Mouse (Mus musculus) liver, postnatal 0 days (tissue): ENCODE results near the gene Hnrnpul2. TPM values are rescaled to one million over a fixed set of nuclear protein-coding genes. Genes with fewer than 3 reads are reported as not detected.
A peak's percentile ranks its signal among the peaks of the same experiment; 100 is the strongest.

ENCODE experiments used
- ATAC-seq: fragments of 200-750 bp; cut with Nextera tagmentation; 2 replicates; pipeline ENCODE4 v1.8.0; 2017; ENCODE audit warnings: mild to moderate bottlenecking, moderate library complexity
- DNase-seq: peaks from one replicate; pipeline ENCODE4 v3.0.0-alpha.2; 2016
- H3K27ac ChIP-seq: fragments of 300-500 bp; sonication (generic); 2 replicates; pipeline ENCODE4 v1.5.1; 2014; ENCODE audit warnings: antibody characterized with exemption, moderate library complexity, mild to moderate bottlenecking, low read depth
- H3K27me3 ChIP-seq: fragments of 300-500 bp; sonication (generic); 2 replicates; pipeline ENCODE4 v1.6.1; 2014; ENCODE audit warnings: low read length, control low read depth, mixed read lengths; ENCODE audit not compliant: insufficient read depth
- H3K36me3 ChIP-seq: fragments of 300-500 bp; sonication (generic); replicated peaks from 2 replicates; pipeline ENCODE4 v1.6.1; 2014; ENCODE audit warnings: mild to moderate bottlenecking, control low read depth, low read length, moderate library complexity, mixed read lengths; ENCODE audit not compliant: insufficient read depth
- H3K4me1 ChIP-seq: fragments of 300-500 bp; sonication (generic); 2 replicates; pipeline ENCODE4 v1.6.1; 2014; ENCODE audit warnings: antibody characterized with exemption, mild to moderate bottlenecking, control low read depth; ENCODE audit not compliant: insufficient read depth
- H3K4me2 ChIP-seq: fragments of 300-500 bp; sonication (generic); 2 replicates; pipeline ENCODE4 v1.6.1; 2014; ENCODE audit warnings: low read depth, mild to moderate bottlenecking, low read length, moderate library complexity, mixed read lengths
- H3K4me3 ChIP-seq: fragments of 300-500 bp; sonication (generic); 2 replicates; pipeline ENCODE4 v1.5.1; 2014; ENCODE audit warnings: low read depth, low read length
- H3K9ac ChIP-seq: fragments of 300-500 bp; sonication (generic); replicated peaks from 2 replicates; pipeline ENCODE4 v1.6.1; 2014; ENCODE audit warnings: mild to moderate bottlenecking, moderate library complexity
- H3K9me3 ChIP-seq: fragments of 300-500 bp; sonication (generic); 2 replicates; pipeline ENCODE4 v1.6.1; 2016; ENCODE audit warnings: mild to moderate bottlenecking, control low read depth, low read length, mixed read lengths
- CTCF ChIP-seq: sonication (generic); IDR thresholded peaks from 2 replicates; pipeline ENCODE4 v1.5.1; 2016; ENCODE audit warnings: antibody characterized with exemption, low read depth
- EP300 ChIP-seq: IDR thresholded peaks from 2 replicates; pipeline ENCODE4 v1.6.1; 2016; ENCODE audit warnings: antibody characterized with exemption, low read depth, mild to moderate bottlenecking
- WGBS: fragments of 180-500 bp; shearing (Covaris S2); extraction: QIAGEN DNeasy Blood & Tissue Kit; methylation state at CpG from one replicate; pipeline ENCODE4 v1.1.7; 2014; ENCODE audit not compliant: insufficient replicate concordance; 5-methylcytosine and 5-hydroxymethylcytosine counted together
- polyA plus RNA-seq: library from polyadenylated mRNA; unstranded; fragments of >200 nt; fragmentation: Nextera tagmentation; extraction: Ambion mirVana; gene quantifications from 2 replicates; pipeline ENCODE4 v1.2.1, GENCODE M21; 2015

The Hnrnpul2 gene
- polyA plus RNA-seq, 1 experiment from 2014 or later: 2.1 TPM

- H3K9ac ChIP-seq: no peak overlapping the region
- H3K36me3 ChIP-seq: peaks cover 17% of the 10 kb centered on the region
- no peak overlapping the region for H3K27ac ChIP-seq
- ATAC-seq (no peak), DNase-seq (no peak)
- peak overlapping the region; percentile 68 for H3K4me3 ChIP-seq
- peaks cover 27% of the 10 kb centered on the region for H3K4me1 ChIP-seq
- no peak for TF ChIP-seq CTCF
- no peak for TF ChIP-seq EP300
- H3K27me3 ChIP-seq: no peaks in the 10 kb centered on the region
- no peaks in the 10 kb centered on the region for H3K9me3 ChIP-seq
- H3K4me2 ChIP-seq: peak overlapping the region; percentile 80
Measured at GRCm38 (mm10) chr19:8798947-8799315, 20.9 kb upstream of the Hnrnpul2 start.

GRCm38 (mm10) chr19:8802130-8802821 is 17.5 kb upstream of the Hnrnpul2 start, which contains the start of gene Zbtb3:
Zbtb3 (plus strand) TSS chr19:8802555.
- Histone ChIP-seq H3K9ac (peak within 1 kb of the TSS; percentile 73), H3K27me3 (no peaks in the 10 kb centered on the region), H3K4me2 (peak within 1 kb of the TSS; percentile 84), H3K27ac (peak within 1 kb of the TSS; percentile 79), H3K4me1 (peaks cover 24% of the 10 kb centered on the region), H3K4me3 (peak within 1 kb of the TSS; percentile 75), H3K36me3 (peaks cover 3% of the 10 kb centered on the region; the same call in 1 of the 2 replicates), H3K9me3 (no peaks in the 10 kb centered on the region)
- TF ChIP-seq CTCF (no peak), EP300 (peak; percentile 56; the same call in 1 of the 2 replicates)
- peak; percentile 94 for DNase-seq
- under 1% methylated on average over 30 of the region's 30 CpGs for WGBS
- ATAC-seq: peak; percentile 97

DNA sequence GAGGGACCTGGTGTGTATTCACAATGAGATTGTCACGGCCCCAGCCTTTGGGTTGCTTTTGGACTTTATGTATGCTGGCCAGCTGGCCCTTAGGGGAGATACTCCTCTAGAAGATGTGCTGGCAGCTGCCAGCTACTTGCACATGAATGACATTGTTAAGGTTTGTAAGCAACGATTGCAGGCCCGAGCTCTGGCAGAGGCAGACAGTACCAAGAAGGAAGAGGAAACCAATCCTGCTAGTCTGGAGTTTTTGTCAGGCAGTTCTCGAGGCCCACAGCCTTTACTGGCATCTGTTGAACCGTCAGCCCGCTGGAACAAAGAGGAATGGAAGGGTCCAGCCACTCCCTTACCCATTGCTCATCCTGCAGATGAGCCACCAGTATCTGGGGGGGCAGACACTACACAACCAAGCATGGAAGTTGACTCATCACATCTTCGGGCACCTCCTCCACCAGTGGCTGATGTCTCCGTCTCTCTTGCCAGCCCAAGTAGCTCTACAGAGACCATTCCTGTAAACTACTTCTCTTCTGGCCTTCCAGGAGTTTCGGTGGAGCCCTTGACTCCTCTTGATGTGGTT is 16.5 kb upstream of the Hnrnpul2 start:
- Histone ChIP-seq H3K27me3 (no peaks in the 10 kb centered on the region), H3K9ac (no peak overlapping the region; the same call in 1 of the 2 replicates), H3K27ac (peak overlapping the region; percentile 36), H3K36me3 (peaks cover 8% of the 10 kb centered on the region), H3K9me3 (no peaks in the 10 kb centered on the region), H3K4me1 (peaks cover 19% of the 10 kb centered on the region), H3K4me2 (peak overlapping the region; percentile 84; the same call in 1 of the 2 replicates), H3K4me3 (no peak overlapping the region)
- TF ChIP-seq EP300: no peak
- no peak for TF ChIP-seq CTCF
- no peak for ATAC-seq
- WGBS: 73% methylated on average over 9 of the region's 9 CpGs
- DNase-seq: no peak

GRCm38 (mm10) chr19:8803879-8804660 is 15.7 kb upstream of the Hnrnpul2 start:
- no peak overlapping the region for H3K27ac ChIP-seq
- H3K9ac ChIP-seq: no peak overlapping the region

GRCm38 (mm10) chr19:8806810-8807209 is 13.0 kb upstream of the Hnrnpul2 start:
- DNase-seq (no peak), ATAC-seq (no peak)
- Histone ChIP-seq H3K4me3 (no peak overlapping the region), H3K27me3 (no peaks in the 10 kb centered on the region), H3K9ac (no peak overlapping the region), H3K9me3 (no peaks in the 10 kb centered on the region), H3K27ac (peak overlapping the region; percentile 18; the same call in 1 of the 2 replicates), H3K4me1 (peaks cover 12% of the 10 kb centered on the region), H3K36me3 (peaks cover 32% of the 10 kb centered on the region), H3K4me2 (no peak overlapping the region)
- 86% methylated on average over 5 of the region's 5 CpGs for WGBS
- TF ChIP-seq EP300 (no peak), CTCF (no peak)

More at GRCm38 (mm10) chr19:8803879-8804660, 15.7 kb upstream of the Hnrnpul2 start:
- ATAC-seq: no peak
- Histone ChIP-seq H3K36me3 (peaks cover 12% of the 10 kb centered on the region), H3K4me3 (no peak overlapping the region), H3K9me3 (no peaks in the 10 kb centered on the region), H3K27me3 (no peaks in the 10 kb centered on the region), H3K4me2 (no peak overlapping the region), H3K4me1 (peaks cover 19% of the 10 kb centered on the region)
- TF ChIP-seq CTCF: no peak
- no peak for TF ChIP-seq EP300
- DNase-seq: no peak
- 74% methylated on average over 11 of the region's 11 CpGs for WGBS

DNA sequence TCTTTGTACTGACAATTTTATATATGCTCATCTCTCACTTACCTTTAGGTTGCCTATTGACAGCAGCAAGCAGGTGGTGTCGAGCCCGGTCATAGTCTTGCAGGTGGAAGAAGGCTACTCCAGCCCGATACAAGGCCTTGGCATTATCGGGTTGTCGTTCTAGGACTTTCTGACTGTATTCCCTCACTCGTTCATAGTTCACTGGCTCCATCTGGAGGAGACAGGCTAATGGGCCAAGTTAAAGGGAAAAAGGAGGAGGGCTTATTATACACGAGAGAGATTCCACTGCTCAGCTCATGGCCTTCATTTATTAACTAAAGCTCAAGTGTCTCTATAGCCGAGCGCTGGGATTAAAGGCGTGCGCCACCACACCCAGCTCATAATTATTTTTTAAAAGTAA is 4.0 kb upstream of the Hnrnpul2 start:
- Histone ChIP-seq H3K9ac (no peak overlapping the region), H3K36me3 (peaks cover 36% of the 10 kb centered on the region), H3K4me3 (no peak overlapping the region), H3K27me3 (no peaks in the 10 kb centered on the region), H3K4me2 (no peak overlapping the region), H3K27ac (no peak overlapping the region), H3K9me3 (no peaks in the 10 kb centered on the region), H3K4me1 (peaks cover 7% of the 10 kb centered on the region)
- ATAC-seq (no peak), DNase-seq (no peak)
- 81% methylated on average over 11 of the region's 11 CpGs for WGBS
- TF ChIP-seq EP300: no peak
- TF ChIP-seq CTCF: peak; percentile 39
